Mouse (Mus musculus): Measurements from ENCODE around the gene Dbt.
A peak's percentile ranks its signal among the peaks of the same experiment; 100 is the strongest.

The Dbt gene

GRCm38 (mm10) chr3:116512904-116513716, at the start of gene Dbt:
Gene Dbt (plus strand): TSS chr3:116513070.
- peak; percentile 88 to 90 for DNase-seq

GRCm38 (mm10) chr3:116464318-116464717, 48.6 kb upstream of the Dbt start:
- no peak for DNase-seq

- DNase-seq, result no peak
Measured at GRCm38 (mm10) chr3:116465709-116466108, 47.2 kb upstream of the Dbt start.

- DNase-seq, result no peak
Measured at GRCm38 (mm10) chr3:116474602-116475001, 38.3 kb upstream of the Dbt start.

GRCm38 (mm10) chr3:116476686-116477298, 36.1 kb upstream of the Dbt start:
- no peak for DNase-seq

- DNase-seq, result no peak
Measured at GRCm38 (mm10) chr3:116477351-116477750, 35.5 kb upstream of the Dbt start.

GRCm38 (mm10) chr3:116480119-116480518, 32.8 kb upstream of the Dbt start:
- no peak for DNase-seq

GRCm38 (mm10) chr3:116480937-116481336, 31.9 kb upstream of the Dbt start:
- DNase-seq, result no peak

- DNase-seq, result no peak
Measured at GRCm38 (mm10) chr3:116482724-116483123, 30.1 kb upstream of the Dbt start.

- no peak for DNase-seq
Measured at GRCm38 (mm10) chr3:116483271-116483670, 29.6 kb upstream of the Dbt start.

- no peak for DNase-seq
Measured at GRCm38 (mm10) chr3:116490920-116491319, 21.9 kb upstream of the Dbt start.

- no peak for DNase-seq
Measured at GRCm38 (mm10) chr3:116491923-116492454, 20.9 kb upstream of the Dbt start.

GRCm38 (mm10) chr3:116493658-116494057, 19.2 kb upstream of the Dbt start:
- no peak for DNase-seq

GRCm38 (mm10) chr3:116495671-116496070, 17.2 kb upstream of the Dbt start:
- no peak for DNase-seq

- peak; percentile 97 for DNase-seq
Measured at GRCm38 (mm10) chr3:116507772-116508351, 5.0 kb upstream of the Dbt start, which contains the start of gene Rtca. Gene Rtca (minus strand): TSS chr3:116508208.

- peak in 1 of 2 experiments; percentile 36 for DNase-seq
Measured at GRCm38 (mm10) chr3:116512151-116512903, 543 bp upstream of the Dbt start.

- no peak for DNase-seq
Measured at GRCm38 (mm10) chr3:116520141-116520761, 7.4 kb downstream of the Dbt start.

- DNase-seq, result no peak
Measured at GRCm38 (mm10) chr3:116529741-116530140, 16.9 kb downstream of the Dbt start.

GRCm38 (mm10) chr3:116530826-116531225, 18.0 kb downstream of the Dbt start:
- no peak for DNase-seq

GRCm38 (mm10) chr3:116536428-116537199, 23.7 kb downstream of the Dbt start:
- DNase-seq, result no peak

GRCm38 (mm10) chr3:116537200-116537573, 24.3 kb downstream of the Dbt start:
- DNase-seq, result no peak

- DNase-seq, result no peak
Measured at GRCm38 (mm10) chr3:116542070-116542469, 29.2 kb downstream of the Dbt start.
